Mouse (Mus musculus) lung, postnatal 4 days (tissue): ENCODE results near the gene Zcchc14.
A peak's percentile ranks its signal among the peaks of the same experiment; 100 is the strongest.

Experiments used
- DNase-seq, 2 experiments: peaks; one replicate each; pipeline ENCODE4 v3.0.0; 2021

Gene Zcchc14

DNA sequence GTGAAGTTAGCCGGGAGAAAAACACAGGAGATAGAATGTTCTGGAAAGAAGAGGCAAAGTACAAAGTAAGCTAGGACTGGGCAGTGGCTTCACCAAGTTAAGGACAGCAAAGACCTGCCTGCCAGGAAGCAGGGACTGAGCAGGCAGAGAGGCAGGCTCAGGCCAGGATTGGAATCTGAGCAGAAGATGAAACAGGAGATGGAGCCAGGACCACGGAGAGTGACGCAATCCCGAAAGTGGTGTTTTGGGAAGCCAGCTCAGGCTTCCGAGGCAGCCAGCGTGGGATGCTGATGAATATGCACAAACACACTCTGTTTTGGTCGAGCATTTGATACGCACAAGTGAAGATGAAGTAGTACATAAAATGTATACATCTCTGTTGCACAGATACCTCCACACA is 69.0 kb downstream of the Zcchc14 start:
- no peak for DNase-seq

DNA sequence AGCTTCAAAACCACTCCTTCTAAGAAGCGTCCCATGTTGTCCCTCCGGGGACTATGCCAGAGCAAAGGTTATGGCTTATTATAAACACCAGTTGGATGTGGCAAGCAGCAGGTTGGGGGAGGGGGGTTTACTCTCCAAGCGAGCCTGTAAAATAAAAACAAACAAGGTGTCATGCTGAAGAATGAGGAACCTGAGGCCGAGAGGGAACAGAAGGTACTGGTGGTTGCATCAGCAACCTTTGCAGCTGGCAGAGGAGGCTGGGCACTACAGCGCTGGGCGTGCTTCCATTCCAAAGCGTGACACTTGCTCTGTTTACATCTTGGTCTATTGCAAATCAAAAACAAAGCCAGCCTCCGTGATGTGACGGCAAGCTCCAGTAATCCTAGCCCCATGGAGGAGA is 72.2 kb downstream of the Zcchc14 start:
- DNase-seq: peak; percentile 46 to 61

DNA sequence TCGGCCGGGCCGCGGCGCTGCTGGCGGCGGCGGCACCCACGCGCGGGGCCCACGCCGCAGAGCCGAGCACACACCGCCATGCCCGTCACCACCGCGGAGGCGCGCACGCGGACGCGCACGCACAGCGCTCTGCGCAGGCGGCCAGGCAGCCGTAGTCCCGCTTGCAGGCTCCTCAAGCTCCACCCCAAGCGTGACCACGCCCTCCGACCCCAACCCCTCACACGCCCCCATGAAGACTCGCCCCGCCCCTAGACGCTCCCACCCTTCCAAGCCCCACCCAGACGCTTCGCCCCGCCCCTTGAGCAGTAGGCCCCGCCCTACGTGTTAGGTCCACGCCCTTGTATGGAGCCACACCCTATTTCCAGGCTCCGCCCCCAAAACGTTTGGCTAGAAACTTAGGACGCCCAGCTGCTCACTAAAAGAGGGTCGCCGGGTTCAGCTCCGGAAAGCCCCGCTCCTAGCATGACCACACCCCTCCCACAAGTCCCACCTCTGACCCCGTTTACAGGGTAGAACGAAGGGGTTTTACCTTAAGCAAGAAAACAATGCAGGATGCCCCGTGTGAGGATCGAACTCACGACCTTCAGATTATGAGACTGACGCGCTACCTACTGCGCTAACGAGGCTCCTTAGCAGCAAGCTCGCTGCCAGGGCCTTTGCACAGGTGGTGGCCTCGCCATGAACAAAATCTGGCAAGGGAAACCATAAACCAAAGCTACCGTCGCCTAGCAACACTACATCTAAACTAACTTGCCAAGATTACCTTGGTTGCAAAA is 73.8 kb downstream of the Zcchc14 start, which contains the start of gene Fbxo31:
Gene Fbxo31, minus strand, starts transcription at position 131 of the 776 bp plus-strand sequence.
- peak; percentile 96 for DNase-seq

DNA sequence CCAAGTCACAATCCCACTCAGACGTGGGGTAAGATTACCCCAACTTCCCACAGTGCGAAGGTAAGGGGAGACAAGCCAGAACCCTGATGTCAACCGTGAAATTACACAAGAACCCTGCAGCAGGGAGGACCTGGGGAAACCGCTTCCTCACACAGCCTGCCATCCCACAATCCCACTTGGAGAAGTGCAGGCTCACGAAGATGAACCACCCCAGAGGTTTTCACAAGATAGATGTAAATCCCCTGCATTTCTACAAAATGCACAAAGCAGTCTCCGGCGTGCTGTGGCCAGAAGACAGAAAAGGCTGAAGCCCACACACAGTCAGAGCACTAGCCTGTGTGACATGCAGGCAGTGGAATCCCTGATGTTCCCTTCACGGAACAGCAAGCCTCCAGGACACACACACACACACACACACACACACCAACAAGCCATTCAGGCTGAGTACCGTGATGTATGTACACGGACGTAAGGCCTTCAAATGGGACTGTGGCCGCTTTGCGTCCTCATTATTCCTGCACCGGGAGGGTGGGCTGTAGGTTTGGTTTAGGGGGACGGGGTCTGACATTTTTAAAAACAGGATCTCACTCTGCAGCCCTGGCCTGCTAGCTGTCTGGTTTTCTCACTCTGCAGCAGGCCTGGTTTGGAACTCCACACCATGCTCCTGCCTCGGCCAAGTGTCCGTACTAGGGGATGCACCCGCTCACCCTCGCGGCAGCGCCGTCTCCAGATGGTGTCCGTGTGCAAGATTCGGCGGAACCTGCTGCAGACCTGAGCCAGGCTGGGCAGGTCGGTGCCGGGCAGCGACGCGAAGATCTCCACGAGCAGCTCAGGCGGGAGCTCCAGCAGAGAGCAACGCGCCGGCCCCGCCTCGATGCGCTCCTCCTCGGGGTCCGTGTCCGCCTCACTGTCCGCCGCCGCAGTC is 74.7 kb downstream of the Zcchc14 start:
- no peak for DNase-seq

DNA sequence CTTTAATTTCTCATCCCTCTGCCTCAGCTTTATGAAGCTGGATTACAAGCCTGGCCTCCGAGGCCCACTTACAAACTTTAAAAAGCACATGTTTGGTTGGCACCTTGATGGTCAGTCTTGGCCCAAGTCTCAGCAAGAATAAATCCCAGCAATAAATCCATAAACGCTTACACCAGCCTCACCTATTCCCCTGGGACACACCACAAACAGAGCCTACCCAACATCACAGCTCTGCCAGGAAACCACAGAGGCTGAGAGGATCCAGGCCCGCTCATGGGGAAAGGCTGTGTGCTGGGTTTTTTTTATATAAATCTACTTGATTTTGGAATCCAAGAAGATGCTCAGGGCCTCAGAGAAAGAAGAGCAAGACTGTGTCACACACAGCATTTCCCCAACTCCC is 77.0 kb downstream of the Zcchc14 start:
- no peak for DNase-seq

DNA sequence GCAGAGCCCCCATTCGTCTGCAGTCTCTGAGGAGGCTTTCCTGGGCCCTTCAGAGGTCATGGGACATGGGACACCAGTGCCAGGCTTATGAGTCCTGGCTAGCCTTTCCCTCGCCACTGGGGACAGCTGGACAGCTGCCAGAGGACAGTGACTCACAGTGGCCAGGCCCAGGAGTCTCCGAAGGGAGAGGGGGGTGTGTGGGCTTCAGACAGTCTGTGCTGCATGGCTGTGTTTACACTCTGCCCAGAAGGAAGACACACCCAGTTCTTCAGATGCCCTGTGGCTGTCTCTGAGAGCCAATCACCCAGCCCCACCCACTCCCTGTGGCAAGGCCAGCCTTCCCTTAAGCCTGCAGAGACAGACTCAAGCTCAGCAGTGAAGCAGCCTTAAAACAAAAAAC is 79.4 kb downstream of the Zcchc14 start:
- peak; percentile 77 to 85 for DNase-seq

DNA sequence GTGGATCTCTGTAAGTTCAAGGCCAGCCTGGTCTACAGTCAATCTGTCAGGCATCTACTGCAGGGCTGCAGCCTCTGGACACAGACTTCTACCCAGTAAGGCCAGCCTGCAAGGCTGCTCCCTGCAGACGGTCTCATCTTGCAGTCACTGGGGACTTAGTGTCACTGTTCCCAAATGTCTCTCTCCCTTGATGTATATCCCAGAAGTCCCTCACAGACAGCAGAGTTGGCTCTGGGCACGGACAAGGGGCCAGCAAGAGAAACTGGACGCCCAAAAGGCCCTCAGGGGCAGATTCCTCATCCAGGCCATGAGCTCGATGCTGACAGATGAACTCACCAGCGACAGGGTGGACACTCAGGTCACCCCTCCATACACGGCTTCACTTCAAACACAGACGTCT is 80.6 kb downstream of the Zcchc14 start:
- DNase-seq: no peak

DNA sequence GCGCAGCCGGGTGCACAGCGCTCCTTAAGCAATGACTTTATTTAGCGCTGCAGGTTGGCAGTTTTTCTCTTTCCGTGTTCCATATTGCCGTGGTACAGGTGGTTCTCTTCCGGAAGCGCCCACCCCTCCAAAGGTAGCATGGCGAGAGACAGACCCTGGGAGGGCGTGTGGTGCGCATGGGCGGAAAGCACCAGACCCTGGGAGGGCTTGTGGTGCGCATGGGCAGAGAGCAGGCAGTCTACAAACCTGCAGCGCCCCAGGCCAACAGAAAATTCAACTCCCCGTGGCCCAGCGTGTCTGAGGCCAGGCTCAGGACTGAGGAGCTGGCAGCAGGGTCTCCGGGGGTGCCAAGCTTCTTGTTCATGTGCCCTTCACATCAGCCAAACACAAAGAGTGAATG is 81.9 kb downstream of the Zcchc14 start:
- no peak for DNase-seq

DNA sequence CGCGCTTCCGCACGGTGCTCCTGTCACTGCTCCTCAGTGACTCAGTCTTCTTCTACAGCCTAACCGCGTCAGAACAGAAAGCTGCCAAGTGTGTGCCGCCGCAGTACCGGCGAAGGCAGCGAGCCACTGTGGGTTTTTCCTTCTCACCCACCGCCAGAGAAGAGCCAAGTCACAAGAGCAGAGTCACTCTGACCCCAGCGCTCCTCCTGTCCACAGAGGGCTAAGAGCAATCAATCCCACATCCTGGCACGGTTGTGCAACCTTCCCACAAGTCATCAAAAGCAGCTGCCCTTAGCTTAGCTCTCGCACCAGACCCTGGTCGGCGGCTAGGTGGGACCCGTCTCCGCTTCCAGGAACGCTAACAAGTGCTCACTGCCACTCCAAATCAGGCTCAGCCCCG is 82.4 kb downstream of the Zcchc14 start:
- peak; percentile 55 to 71 for DNase-seq

DNA sequence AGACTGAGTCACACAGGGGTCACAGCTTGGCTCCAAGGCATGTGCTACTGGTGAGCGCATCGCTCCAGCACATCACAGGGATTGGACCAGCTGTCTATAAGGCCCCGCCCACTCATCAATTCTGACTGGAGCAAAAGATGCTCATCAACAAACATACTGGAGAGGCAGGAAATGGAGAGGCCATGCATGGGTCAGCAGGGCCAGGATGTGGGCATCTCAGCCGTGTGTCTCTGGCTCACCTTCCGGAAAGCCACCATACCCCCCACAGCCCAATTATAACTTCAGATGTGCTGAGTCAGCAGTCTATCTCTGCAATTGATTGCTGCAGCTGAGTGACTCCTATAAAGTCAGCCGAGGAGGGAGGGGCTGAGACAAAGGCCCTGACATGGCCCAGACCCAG is 84.4 kb downstream of the Zcchc14 start:
- DNase-seq: no peak

DNA sequence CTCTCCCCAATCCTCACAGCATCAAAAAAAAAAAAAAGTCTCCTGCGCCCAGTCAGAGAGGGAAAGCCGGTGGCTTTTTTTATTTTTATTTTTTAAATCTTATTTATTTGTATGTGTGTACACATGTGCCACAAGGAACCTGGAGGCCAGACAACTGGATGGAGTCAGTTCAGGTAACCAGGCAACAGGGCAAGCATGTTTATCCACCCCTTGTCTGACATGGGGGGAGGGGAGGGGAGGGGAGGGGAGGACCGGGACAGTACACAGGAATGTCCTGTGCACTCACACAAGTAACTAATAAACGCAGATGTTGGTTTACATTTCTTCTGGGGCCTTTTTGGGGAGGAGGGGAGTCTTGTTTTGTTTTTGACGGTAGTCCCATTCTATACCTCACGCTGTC is 89.0 kb downstream of the Zcchc14 start:
- no peak for DNase-seq

DNA sequence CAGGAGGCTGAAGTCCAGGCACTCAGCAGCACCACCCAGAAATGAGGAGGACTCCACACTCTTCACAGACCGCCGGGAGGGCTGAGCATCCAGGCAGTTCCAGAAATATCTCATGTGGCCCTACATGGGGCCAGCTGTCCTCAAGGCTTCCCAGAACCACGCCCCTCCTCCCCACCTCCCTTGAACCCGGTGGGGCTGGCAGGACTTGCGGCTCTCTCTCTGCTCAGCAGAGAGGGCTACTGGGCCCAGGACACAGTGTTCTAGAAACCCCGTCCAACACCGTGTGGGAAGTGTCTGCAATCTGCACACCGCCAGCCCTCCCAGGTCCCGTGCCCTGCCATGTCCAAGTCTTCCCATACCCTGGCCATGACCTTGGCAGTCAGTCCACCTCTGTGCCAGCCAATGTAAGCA is 89.8 kb downstream of the Zcchc14 start:
- peak in 1 of 2 experiments; percentile 64 for DNase-seq

DNA sequence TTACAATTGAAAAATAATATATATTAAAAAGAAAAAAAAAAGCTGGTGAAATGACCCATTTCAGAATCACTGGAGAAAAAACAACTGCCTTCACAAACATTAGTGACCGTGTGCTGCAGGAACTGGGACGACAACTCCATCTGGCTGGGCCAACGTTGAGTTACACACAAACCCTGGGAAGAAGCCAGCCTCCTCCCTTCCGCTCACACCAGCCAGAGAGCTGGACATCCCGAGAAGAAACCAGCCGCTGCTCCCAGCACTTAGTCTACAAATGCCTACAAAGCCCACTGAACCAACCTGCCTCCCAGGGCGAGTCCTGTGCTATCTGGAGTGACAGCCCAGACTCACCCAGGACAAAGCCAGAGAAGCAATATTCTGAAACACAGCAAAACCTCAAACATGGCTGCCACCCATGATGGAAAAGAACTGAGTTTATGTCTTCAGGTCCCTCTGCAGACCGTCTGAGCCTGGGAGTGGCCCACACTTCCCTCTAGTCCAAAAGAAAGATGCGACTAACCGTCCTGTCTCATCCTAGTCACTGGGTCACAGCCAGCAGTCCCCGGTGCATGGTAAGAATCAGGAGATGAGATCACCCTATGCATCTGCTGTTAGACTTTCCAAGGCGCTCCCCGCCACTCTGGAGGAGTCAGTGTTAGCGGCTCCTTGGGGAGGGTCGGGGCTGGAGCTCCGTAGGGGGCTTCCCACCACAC is 90.9 kb downstream of the Zcchc14 start:
- peak in 1 of 2 experiments; percentile 61 for DNase-seq

DNA sequence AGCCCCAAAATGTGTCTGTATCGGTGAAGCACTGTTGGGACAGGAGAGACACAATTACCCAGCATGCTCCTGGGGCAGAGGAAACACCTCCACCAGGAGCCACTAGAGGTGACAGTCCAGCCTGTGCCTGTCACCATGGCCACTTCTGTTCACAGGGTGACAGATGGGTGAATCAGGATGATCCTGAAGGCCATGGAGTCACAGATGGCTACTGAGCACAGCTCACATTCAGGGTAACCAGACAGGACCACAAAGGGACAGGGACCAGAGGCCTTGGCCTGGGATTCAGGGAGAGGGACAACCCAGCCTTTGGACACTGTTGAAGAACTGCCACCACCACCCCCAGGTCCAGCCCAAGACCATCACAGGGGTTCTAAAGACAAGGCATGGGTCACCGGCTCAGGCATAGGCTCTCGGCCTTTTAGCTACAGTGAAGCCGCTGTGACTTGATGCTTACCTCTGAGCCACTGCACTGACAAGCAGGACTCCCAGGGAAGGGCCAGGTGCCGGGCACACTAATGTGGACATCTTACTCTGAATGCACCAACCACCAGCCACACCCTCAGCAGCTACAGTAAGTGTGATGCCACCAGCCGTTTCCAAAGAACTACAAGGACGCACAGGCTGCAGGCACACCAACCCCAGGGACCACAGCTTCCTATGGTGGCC is 92.1 kb downstream of the Zcchc14 start:
- DNase-seq: no peak

DNA sequence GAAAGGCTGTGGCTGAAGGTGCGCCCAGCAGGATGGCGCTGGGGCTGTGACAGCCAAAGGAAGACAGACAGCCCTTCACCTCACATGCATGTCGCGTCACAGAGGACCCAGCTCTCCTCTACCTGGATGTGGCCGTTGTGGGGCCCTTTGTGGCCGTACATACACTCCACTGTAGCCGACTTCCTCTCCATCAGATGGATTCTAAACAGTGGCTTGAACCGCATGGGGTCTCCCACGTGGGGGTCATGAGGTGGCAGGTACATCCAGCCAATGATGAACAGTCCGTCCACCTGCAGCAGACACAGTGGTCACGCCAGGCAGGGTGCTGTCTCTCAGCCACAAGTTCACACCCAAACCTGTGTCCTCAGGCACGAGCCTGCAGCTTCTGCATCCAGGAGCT is 92.9 kb downstream of the Zcchc14 start:
- DNase-seq: no peak

DNA sequence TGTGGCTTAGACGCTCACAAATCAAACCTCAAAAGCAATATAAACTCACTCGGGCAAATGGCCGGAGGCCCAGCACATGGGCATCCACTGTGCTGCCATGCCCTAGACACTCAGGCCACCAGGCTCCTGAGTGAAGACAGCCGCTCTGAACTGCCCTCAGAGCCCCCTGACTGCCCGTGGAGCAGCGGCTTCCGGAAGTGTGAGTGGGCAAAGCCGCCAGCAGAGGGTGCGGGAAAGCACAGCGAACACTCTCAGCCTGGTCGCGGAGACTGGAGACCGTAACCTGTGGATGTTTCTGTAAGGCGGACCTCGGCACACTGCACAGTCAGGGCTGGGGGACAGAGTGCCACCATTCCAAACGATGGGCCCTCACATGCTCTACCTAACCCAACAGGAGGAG is 94.2 kb downstream of the Zcchc14 start:
- DNase-seq: no peak

DNA sequence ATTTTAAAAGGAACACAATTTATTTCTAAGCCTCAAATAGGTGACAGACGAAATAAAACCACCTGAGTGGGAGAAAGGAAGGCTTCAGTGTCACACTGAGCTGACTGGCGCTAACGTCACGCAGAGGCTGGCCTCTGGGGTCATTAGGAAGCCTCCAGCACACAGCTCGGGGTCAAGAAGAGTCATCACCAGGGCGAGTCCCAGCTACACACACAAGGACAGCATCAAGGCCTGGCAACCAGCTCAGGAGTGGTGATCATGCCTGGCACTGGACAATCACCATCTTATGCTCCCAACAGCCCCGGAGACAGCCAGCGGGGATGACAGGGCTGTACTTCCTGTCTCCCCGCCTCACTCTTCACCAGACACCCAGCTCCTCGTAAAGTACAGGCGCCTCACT is 95.0 kb downstream of the Zcchc14 start:
- no peak for DNase-seq

DNA sequence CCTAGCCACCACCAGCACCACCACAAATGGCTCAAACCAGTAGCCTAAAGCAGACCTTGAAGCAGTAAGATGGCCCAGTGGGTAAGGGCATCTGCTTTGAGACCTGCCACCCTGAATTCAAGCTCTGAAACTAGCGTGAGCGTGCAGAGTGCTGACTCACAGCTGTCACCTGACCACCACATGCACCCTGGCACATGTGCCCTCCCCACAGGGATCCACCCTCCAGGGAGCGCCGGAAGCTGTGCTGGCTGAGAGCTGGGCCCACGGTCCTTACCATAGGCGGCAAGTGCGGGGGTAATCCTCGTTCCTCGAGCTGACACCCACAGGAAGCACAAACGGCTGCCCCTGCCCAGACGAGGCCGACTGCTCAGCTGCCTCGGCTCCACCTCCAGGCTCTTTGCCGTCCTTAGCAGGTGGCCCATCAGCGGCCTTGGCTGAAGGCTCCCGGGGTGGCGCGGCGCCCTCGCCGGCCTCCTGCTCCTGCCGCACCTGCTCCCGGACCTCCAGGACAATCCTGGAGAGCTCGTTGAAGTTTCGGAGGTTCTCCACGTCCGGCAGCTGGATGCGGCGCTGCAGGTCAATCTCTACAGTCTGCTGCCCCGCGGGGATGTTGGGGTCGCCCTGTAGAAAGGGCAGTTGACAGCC is 98.7 kb downstream of the Zcchc14 start:
- peak in 1 of 2 experiments; percentile 20 for DNase-seq

DNA sequence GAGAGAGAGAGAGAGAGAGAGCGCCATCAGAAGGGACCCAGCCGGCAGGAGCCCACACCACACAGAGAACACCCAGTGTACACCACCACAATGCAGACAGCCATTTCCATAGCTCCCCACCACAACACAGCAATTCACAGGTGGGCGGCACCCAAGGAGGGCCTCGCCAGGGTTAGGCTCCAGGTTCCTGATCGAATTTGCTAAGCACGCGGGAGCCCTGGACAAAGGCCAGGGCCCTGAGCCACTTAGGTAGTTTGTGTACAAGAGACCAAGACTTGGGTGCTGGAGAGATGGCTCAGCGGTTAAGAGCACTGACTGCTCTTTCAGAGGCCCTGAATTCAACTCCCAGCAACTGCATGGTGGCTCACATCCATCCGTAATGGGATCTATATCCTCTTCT is 100.2 kb downstream of the Zcchc14 start:
- DNase-seq: peak in 1 of 2 experiments; percentile 21

DNA sequence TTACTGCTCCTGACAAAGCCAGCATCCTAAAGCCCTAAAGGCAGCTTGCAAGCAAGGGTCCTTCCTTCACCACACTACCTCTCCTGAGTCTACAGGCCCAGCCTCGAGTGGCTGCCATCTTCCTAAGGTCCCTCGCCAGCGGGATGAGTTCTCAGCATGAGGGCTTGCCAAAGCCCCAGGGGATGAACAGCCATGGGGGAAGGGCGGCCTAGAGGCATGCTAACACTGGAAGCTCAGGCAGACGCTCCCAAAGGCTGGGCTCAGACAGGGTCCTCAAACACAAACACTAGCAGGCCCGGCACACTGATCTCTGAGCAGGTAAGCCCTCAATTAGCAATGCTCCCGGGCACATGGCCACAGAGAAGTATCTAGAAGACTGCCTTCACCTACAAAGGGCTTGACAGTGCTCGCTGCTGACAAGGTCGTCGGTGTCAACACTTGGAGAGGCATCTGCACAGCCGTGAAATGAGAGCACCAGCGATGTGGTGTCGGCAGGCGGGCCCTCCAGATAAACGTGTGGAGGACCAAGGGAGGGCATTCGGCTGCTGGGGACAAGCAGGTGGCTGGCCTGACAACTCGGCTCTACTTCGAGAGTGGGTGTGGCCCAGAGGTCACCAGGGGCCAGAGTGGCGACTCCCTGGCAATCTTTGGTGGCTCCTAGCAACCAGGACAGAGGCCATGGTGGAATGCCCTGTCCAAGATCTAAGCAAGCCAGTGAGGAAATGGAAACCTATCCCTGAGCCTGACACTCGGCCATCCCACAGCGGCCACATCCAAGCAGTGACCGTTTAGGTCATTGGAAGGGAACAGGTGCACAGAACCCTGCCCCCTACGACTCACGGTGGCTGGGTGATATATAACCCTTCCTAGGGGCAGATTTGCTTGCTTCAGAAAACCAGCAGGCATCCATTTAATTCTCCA is 101.4 kb downstream of the Zcchc14 start:
- DNase-seq: peak in 1 of 2 experiments; percentile 24

DNA sequence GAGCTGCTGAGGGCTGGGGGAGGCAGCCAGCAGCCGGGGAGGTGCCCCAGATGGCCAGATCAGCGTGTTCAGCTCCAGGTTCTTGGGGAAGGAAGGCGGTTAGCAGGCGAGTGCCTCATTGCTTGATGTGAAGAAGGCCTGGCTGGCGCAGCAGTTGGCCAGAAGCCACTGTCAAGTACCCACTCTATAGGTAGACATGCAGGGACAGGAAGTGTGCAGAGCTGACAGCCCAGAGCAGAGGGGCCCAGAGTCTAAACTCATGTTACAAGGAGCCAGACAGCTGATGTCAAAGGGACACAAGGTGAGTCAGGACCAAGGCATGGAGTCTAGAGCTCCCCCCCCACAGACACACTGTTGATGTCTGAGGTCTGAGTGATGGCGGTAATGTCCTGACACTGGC is 102.6 kb downstream of the Zcchc14 start:
- DNase-seq: peak in 1 of 2 experiments; percentile 53
